Mouse (Mus musculus) adrenal gland, postnatal 4 days (tissue): Measurements from ENCODE around the gene Zfp811. TPM values are rescaled to one million over a fixed set of nuclear protein-coding genes. Genes with fewer than 3 reads are reported as not detected.

ENCODE experiments used
- DNase-seq, 2 experiments: peaks; one replicate each; pipeline ENCODE4 v3.0.0; 2021 to 2022; ENCODE audit warnings: low spot score in 2 of 2, mixed read lengths in 2 of 2
- total RNA-seq, 2 experiments: library from RNA; stranded (reverse); gene quantifications; 2 replicates each; pipeline ENCODE4 v1.2.3; 2021

Gene Zfp811
- total RNA-seq, 2 experiments from 2014 or later: 2.0 to 4.1 TPM

- no peak for DNase-seq
Observed at GRCm38 (mm10) chr17:32757331-32757730, 52.4 kb downstream of the Zfp811 start.

- DNase-seq: no peak
Observed at GRCm38 (mm10) chr17:32753634-32754033, 56.1 kb downstream of the Zfp811 start.

- no peak for DNase-seq
Observed at GRCm38 (mm10) chr17:32752813-32753360, 56.8 kb downstream of the Zfp811 start.

DNA sequence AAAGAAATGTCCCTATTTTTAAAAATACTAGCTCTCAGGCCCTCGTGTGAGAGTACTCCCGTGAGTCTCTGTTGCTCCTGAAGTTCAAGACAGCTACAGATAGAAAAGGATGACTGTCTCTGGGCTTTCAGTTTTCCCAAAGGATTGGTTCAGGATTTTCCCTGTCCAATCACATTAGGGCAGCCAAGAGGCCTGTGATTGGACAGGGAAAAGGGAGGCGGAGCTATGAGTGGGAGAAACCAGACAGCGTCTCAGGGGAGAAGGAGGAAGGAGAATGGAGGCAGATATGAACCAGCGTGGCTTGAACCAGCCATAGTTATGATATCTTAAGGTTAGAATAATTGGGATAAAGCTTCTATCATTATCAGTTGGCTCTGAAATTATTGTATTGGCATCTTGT lies 59.1 kb downstream of the Zfp811 start:
- no peak for DNase-seq

Other genes with a start within 250 kb of the Zfp811 start
- not detected for gene Cyp4f37, start 188.6 kb downstream of the Zfp811 start, total RNA-seq
- gene Cyp4f40, start 151.0 kb downstream of the Zfp811 start, total RNA-seq: not detected
- gene Cyp4f15, start 124.3 kb downstream of the Zfp811 start, total RNA-seq: 1 to 10 TPM; 3.6 to 7.7 TPM
- 10 to 100 TPM; 66.4 to 67.8 TPM for gene Zfp871, start 21.6 kb downstream of the Zfp811 start, total RNA-seq
- gene Zfp799, start 20.3 kb upstream of the Zfp811 start, total RNA-seq: 10 to 100 TPM; 22.0 to 22.2 TPM
- gene Zfp870, start 81.7 kb upstream of the Zfp811 start, total RNA-seq: 10 to 100 TPM; 11.1 to 12.6 TPM
- 1 to 10 TPM; 3.1 to 3.3 TPM for gene Cyp4f14, start 107.4 kb upstream of the Zfp811 start, total RNA-seq
- 10 to 100 TPM; 71.3 to 72.6 TPM for gene Cyp4f13, start 137.5 kb upstream of the Zfp811 start, total RNA-seq
- gene Zfp472, start 155.9 kb upstream of the Zfp811 start, total RNA-seq: 1 to 10 TPM; 8.4 TPM
- 10 to 100 TPM; 13.5 to 13.7 TPM for gene Zfp952, start 183.2 kb upstream of the Zfp811 start, total RNA-seq
- 10 to 100 TPM; 11.4 to 15.0 TPM for gene Zfp763, start 223.5 kb upstream of the Zfp811 start, total RNA-seq